Mouse (Mus musculus) liver, embryonic 14.5 days (tissue): ENCODE measurements around the gene Ten1. TPM values are rescaled to one million over a fixed set of nuclear protein-coding genes. Genes with fewer than 3 reads are reported as not detected.

Source experiments
- ATAC-seq: fragments of 200-750 bp; cut with Nextera tagmentation; 2 replicates; pipeline ENCODE4 v1.8.0; 2017; ENCODE audit warnings: moderate number of reproducible peaks, mild to moderate bottlenecking, moderate library complexity; ENCODE audit not compliant: insufficient read depth
- DNase-seq, 3 experiments: peaks; one replicate each; pipeline ENCODE4 v3.0.0-alpha.2; 2012 to 2013; ENCODE audit warnings: low read depth in 3 of 3, low spot score in 3 of 3
- H3K27ac ChIP-seq: fragments of 300-500 bp; sonication (generic); 2 replicates; pipeline ENCODE4 v1.5.1; 2014; ENCODE audit warnings: moderate library complexity, mild to moderate bottlenecking, control low read depth, inconsistent platforms
- H3K27me3 ChIP-seq: fragments of 300-500 bp; sonication (generic); 2 replicates; pipeline ENCODE4 v1.6.1; 2014; ENCODE audit warnings: mild to moderate bottlenecking, low read length, moderate library complexity; ENCODE audit not compliant: control insufficient read depth, insufficient read depth
- H3K36me3 ChIP-seq: fragments of 300-500 bp; sonication (generic); replicated peaks from 2 replicates; pipeline ENCODE4 v1.6.1; 2014; ENCODE audit warnings: low read depth; ENCODE audit not compliant: control insufficient read depth, insufficient read depth
- H3K4me1 ChIP-seq, 2 experiments: fragments of 200-500 bp in 1 of 2; fragments of 300-500 bp in 1 of 2; sonication (generic) in 1 of 2; replicated peaks; 2 replicates each; pipeline ENCODE4 v1.6.1; 2012 to 2014; ENCODE audit warnings: antibody characterized with exemption in 1 of 2, inconsistent platforms in 1 of 2, low read length in 1 of 2; ENCODE audit not compliant: control insufficient read depth in 2 of 2, insufficient read depth in 2 of 2
- H3K4me2 ChIP-seq: fragments of 300-500 bp; sonication (generic); 2 replicates; pipeline ENCODE4 v1.6.1; 2014; ENCODE audit warnings: low read depth, mild to moderate bottlenecking, control low read depth, moderate library complexity
- H3K4me3 ChIP-seq, 2 experiments: fragments of 200-500 bp in 1 of 2; fragments of 300-500 bp in 1 of 2; sonication (generic) in 1 of 2; 2 replicates each; pipeline ENCODE4 v1.5.1; 2012 to 2014; ENCODE audit warnings: low read depth in 2 of 2, low read length in 2 of 2, mild to moderate bottlenecking in 2 of 2, control low read depth in 1 of 2, inconsistent platforms in 1 of 2, moderate library complexity in 1 of 2; ENCODE audit not compliant: insufficient read depth in 1 of 2
- H3K9ac ChIP-seq: fragments of 300-500 bp; sonication (generic); replicated peaks from 2 replicates; pipeline ENCODE4 v1.6.1; 2014; ENCODE audit warnings: mild to moderate bottlenecking, control low read depth, moderate library complexity
- H3K9me3 ChIP-seq: fragments of 300-500 bp; sonication (generic); 2 replicates; pipeline ENCODE4 v1.6.1; 2016; ENCODE audit warnings: low read length, mixed read lengths; ENCODE audit not compliant: control insufficient read depth
- CTCF ChIP-seq: IDR thresholded peaks from 2 replicates; pipeline ENCODE4 v1.5.1; 2016; ENCODE audit warnings: antibody characterized with exemption, low read depth, control low read depth
- EP300 ChIP-seq: IDR thresholded peaks from 2 replicates; pipeline ENCODE4 v1.6.1; 2016; ENCODE audit warnings: antibody characterized with exemption, low read depth
- WGBS: fragments of 180-500 bp; shearing (Covaris S2); extraction: QIAGEN DNeasy Blood & Tissue Kit; methylation state at CpG from one replicate; pipeline ENCODE4 v1.1.7; 2014; ENCODE audit not compliant: insufficient replicate concordance; 5-methylcytosine and 5-hydroxymethylcytosine counted together
- polyA plus RNA-seq, 2 experiments: library from polyadenylated mRNA; depleted of rRNA in 1 of 2; stranded (reverse) in 1 of 2; unstranded in 1 of 2; fragments of >200 nt; fragmentation: Nextera tagmentation in 1 of 2; extraction: Ambion mirVana in 1 of 2; gene quantifications; 2 replicates each; pipeline versions ENCODE4 v1.2.1 to v1.2.3; 2012 to 2014

The Ten1 gene
- polyA plus RNA-seq, 2 experiments: 19.6 to 27.3 TPM

DNA sequence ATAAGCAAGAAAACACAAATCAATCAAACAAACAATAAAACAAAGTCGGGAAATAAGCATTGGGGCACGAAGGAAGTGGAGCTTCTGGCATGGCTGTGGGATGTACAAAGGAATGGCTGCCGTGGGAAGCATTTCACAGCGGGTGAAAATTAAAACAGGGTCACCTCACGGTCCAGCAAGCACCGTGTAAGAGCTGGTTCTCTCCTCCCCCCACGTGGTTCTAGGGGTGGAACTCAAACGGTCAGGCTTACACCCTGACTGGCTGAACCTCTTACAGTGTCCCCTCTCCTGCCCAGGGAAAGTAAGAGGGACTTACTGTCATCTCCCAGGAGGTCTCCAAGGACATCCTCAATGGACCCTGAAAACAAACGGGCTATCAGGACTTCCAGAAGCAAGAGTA, 35.7 kb upstream of the Ten1 start:
- H3K36me3 ChIP-seq: no peaks in the 10 kb centered on the region
- DNase-seq (no peak), ATAC-seq (no peak)

DNA sequence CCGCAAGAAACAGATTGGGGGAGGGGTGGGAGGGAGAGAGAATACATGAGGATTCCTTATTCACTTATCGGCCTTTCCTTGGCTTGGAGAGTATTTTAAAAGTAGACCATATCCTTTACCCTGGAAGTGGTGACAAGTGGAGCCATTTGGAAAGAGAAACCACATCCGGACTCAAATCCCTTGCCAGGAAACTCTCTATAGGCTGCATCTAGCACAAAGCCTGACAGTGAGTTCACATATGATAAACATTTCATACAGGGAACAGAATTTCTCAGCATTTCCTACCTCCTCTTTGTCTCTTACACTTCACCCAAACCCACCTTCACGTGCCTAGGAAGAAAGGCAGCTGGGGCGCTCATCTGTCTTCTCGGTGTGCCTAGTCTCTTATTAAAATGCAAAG, 31.4 kb upstream of the Ten1 start:
- peak overlapping the region; percentile 83 to 93 for H3K4me3 ChIP-seq
- WGBS: 10% methylated on average over 6 of the region's 6 CpGs
- no peak for TF ChIP-seq EP300
- TF ChIP-seq CTCF: no peak
- peak overlapping the region; percentile 97 for H3K4me2 ChIP-seq
- H3K27me3 ChIP-seq: no peaks in the 10 kb centered on the region
- no peak for DNase-seq
- H3K4me1 ChIP-seq: peaks cover 2 to 11% of the 10 kb centered on the region in 2 experiments; a peak in 3 of 4 replicates
- no peak for ATAC-seq
- peak overlapping the region; percentile 57 for H3K27ac ChIP-seq
- peak overlapping the region; percentile 88 for H3K9ac ChIP-seq
- no peaks in the 10 kb centered on the region for H3K36me3 ChIP-seq
- H3K9me3 ChIP-seq: no peaks in the 10 kb centered on the region

More for the DNA sequence above, 35.7 kb upstream of the Ten1 start:
- H3K4me3 ChIP-seq: no peak overlapping the region
- TF ChIP-seq EP300 (no peak), CTCF (no peak)
- no peak overlapping the region for H3K4me2 ChIP-seq
- no peak overlapping the region for H3K27ac ChIP-seq
- no peaks in the 10 kb centered on the region for H3K27me3 ChIP-seq
- H3K4me1 ChIP-seq: peaks cover 2 to 9% of the 10 kb centered on the region in 2 experiments; a peak in 3 of 4 replicates
- H3K9ac ChIP-seq: no peak overlapping the region
- 60% methylated on average over 9 of the region's 9 CpGs for WGBS
- H3K9me3 ChIP-seq: no peaks in the 10 kb centered on the region

- H3K27me3 ChIP-seq: no peaks in the 10 kb centered on the region
- peak within 1 kb of the TSS; percentile 97 for H3K4me2 ChIP-seq
- TF ChIP-seq CTCF: no peak
- no peak for TF ChIP-seq EP300
- peaks cover 2 to 11% of the 10 kb centered on the region in 2 experiments; a peak in 3 of 4 replicates for H3K4me1 ChIP-seq
- no peaks in the 10 kb centered on the region for H3K9me3 ChIP-seq
- peak within 1 kb of the TSS; percentile 88 for H3K9ac ChIP-seq
- DNase-seq (peak; percentile 86 to 90 (median 89)), ATAC-seq (peak; percentile 97)
- peak within 1 kb of the TSS; percentile 83 to 93 for H3K4me3 ChIP-seq
- peak within 1 kb of the TSS; percentile 57 for H3K27ac ChIP-seq
- under 1% methylated on average over 40 of the region's 40 CpGs for WGBS
- H3K36me3 ChIP-seq: no peaks in the 10 kb centered on the region
Observed at GRCm38 (mm10) chr11:116167884-116168439, 30.7 kb upstream of the Ten1 start, which contains the start of gene Fbf1. Gene Fbf1, minus strand, starts transcription at chr11:116168166.

GRCm38 (mm10) chr11:116169214-116169613, 29.4 kb upstream of the Ten1 start:
- Histone ChIP-seq H3K27ac (no peak overlapping the region), H3K9me3 (no peaks in the 10 kb centered on the region), H3K4me1 (peaks cover 2 to 11% of the 10 kb centered on the region in 2 experiments; a peak in 3 of 4 replicates), H3K27me3 (no peaks in the 10 kb centered on the region), H3K9ac (no peak overlapping the region), H3K4me3 (no peak overlapping the region), H3K4me2 (no peak overlapping the region), H3K36me3 (peaks cover 7% of the 10 kb centered on the region)
- no peak for DNase-seq
- 81% methylated on average over 3 of the region's 3 CpGs for WGBS
- ATAC-seq: no peak
- no peak for TF ChIP-seq EP300
- TF ChIP-seq CTCF: no peak

- Histone ChIP-seq H3K4me1 (peaks cover 2 to 11% of the 10 kb centered on the region in 2 experiments; a peak in 3 of 4 replicates), H3K27me3 (no peaks in the 10 kb centered on the region), H3K9ac (no peak overlapping the region), H3K4me2 (no peak overlapping the region), H3K4me3 (no peak overlapping the region), H3K27ac (no peak overlapping the region), H3K9me3 (no peaks in the 10 kb centered on the region), H3K36me3 (peaks cover 11% of the 10 kb centered on the region)
- WGBS: 64% methylated on average over 5 of the region's 5 CpGs
- DNase-seq (no peak), ATAC-seq (no peak)
- TF ChIP-seq EP300: no peak
- no peak for TF ChIP-seq CTCF
Observed at GRCm38 (mm10) chr11:116170003-116170800, 28.5 kb upstream of the Ten1 start.
